Mouse (Mus musculus) MEL (cell line): ENCODE results near the gene Gm28048. TPM values are rescaled to one million over a fixed set of nuclear protein-coding genes. Genes with fewer than 3 reads are reported as not detected.

Experiments used
- DNase-seq: peaks from one replicate; pipeline ENCODE4 v3.0.0; 2011; ENCODE audit warnings: low read depth, low spot score
- H3K27ac ChIP-seq: 2 replicates; pipeline ENCODE4 v1.5.1; 2012; ENCODE audit warnings: low read depth, mild to moderate bottlenecking, control low read depth, low read length, moderate library complexity; ENCODE audit not compliant: control insufficient read depth
- H3K27me3 ChIP-seq, 2 experiments: fragments of 150-350 bp in 1 of 2; sonication (generic) in 1 of 2; 2 replicates each; pipeline ENCODE4 v1.6.1; 2012; ENCODE audit warnings: low read length in 2 of 2, mild to moderate bottlenecking in 2 of 2, improper control_type of control experiment in 1 of 2, moderate library complexity in 1 of 2; ENCODE audit not compliant: insufficient read depth in 2 of 2, control insufficient read depth in 1 of 2
- H3K36me3 ChIP-seq, 2 experiments: 2 replicates each; pipeline ENCODE4 v1.6.1; 2012 to 2014; ENCODE audit warnings: low read length in 2 of 2, improper control_type of control experiment in 1 of 2, inconsistent platforms in 1 of 2, mild to moderate bottlenecking in 1 of 2; ENCODE audit not compliant: insufficient read depth in 2 of 2, control insufficient read depth in 1 of 2
- H3K4me1 ChIP-seq, 2 experiments: fragments of 150-350 bp in 1 of 2; sonication (generic) in 1 of 2; 2 replicates each; pipeline ENCODE4 v1.6.1; 2012; ENCODE audit warnings: low read length in 2 of 2, improper control_type of control experiment in 1 of 2, mild to moderate bottlenecking in 1 of 2; ENCODE audit not compliant: insufficient read depth in 2 of 2, control insufficient read depth in 1 of 2
- H3K4me3 ChIP-seq, 2 experiments: fragments of 150-350 bp in 1 of 2; sonication (generic) in 1 of 2; 2 replicates each; pipeline ENCODE4 v1.5.1; 2012; ENCODE audit warnings: low read depth in 2 of 2, low read length in 2 of 2, mild to moderate bottlenecking in 2 of 2, moderate library complexity in 2 of 2, control low read depth in 1 of 2, improper control_type of control experiment in 1 of 2; ENCODE audit not compliant: control insufficient read depth in 1 of 2, insufficient read depth in 1 of 2
- H3K79me2 ChIP-seq: 2 replicates; pipeline ENCODE4 v1.6.1; 2012; ENCODE audit warnings: mild to moderate bottlenecking, low read length, moderate library complexity; ENCODE audit not compliant: control insufficient read depth, poor library complexity, insufficient read depth
- H3K9ac ChIP-seq: 2 replicates; pipeline ENCODE4 v1.6.1; 2012; ENCODE audit warnings: low read depth, mild to moderate bottlenecking, control low read depth, low read length, moderate library complexity; ENCODE audit not compliant: control insufficient read depth, poor library complexity, severe bottlenecking
- H3K9me3 ChIP-seq: fragments of 150-350 bp; sonication (generic); replicated peaks from 2 replicates; pipeline ENCODE4 v1.6.1; 2012; ENCODE audit warnings: mild to moderate bottlenecking, low read length, improper control_type of control experiment, moderate library complexity; ENCODE audit not compliant: insufficient read depth
- BHLHE40 ChIP-seq: IDR thresholded peaks from 2 replicates; pipeline ENCODE4 v1.6.1; 2012; ENCODE audit warnings: low read depth, mild to moderate bottlenecking, inconsistent platforms, low read length, improper control_type of control experiment, borderline replicate concordance
- CHD2 ChIP-seq: IDR thresholded peaks from 2 replicates; pipeline ENCODE4 v1.6.1; 2011; ENCODE audit warnings: low read length, improper control_type of control experiment
- ELF1 ChIP-seq: IDR thresholded peaks from 2 replicates; pipeline ENCODE4 v1.6.1; 2014; ENCODE audit warnings: low read depth, mild to moderate bottlenecking, inconsistent platforms, low read length, improper control_type of control experiment, moderate library complexity
- GATA1 ChIP-seq: IDR thresholded peaks from 2 replicates; pipeline ENCODE4 v1.6.1; 2011; ENCODE audit warnings: low read depth, low read length, improper control_type of control experiment
- JUND ChIP-seq: IDR thresholded peaks from 2 replicates; pipeline ENCODE4 v1.6.1; 2011; ENCODE audit warnings: low read depth, mild to moderate bottlenecking, improper control_type of control experiment, low read length
- KAT2A ChIP-seq: conservative IDR thresholded peaks from 2 replicates; pipeline ENCODE4 v1.6.1; 2012; ENCODE audit warnings: low read depth, low read length, improper control_type of control experiment, inconsistent platforms
- MAFK ChIP-seq: IDR thresholded peaks from 2 replicates; pipeline ENCODE4 v1.6.1; 2011; ENCODE audit warnings: low read depth, mild to moderate bottlenecking, low read length, improper control_type of control experiment, borderline replicate concordance
- MAX ChIP-seq: IDR thresholded peaks from 2 replicates; pipeline ENCODE4 v1.6.1; 2011; ENCODE audit warnings: low read length, improper control_type of control experiment
- MAZ ChIP-seq: IDR thresholded peaks from 2 replicates; pipeline ENCODE4 v1.6.1; 2012; ENCODE audit warnings: low read depth, mild to moderate bottlenecking, inconsistent platforms, low read length, improper control_type of control experiment
- MXI1 ChIP-seq: IDR thresholded peaks from 2 replicates; pipeline ENCODE4 v1.6.1; 2011; ENCODE audit warnings: mild to moderate bottlenecking, low read depth, low read length, improper control_type of control experiment
- NELFE ChIP-seq: IDR thresholded peaks from 2 replicates; pipeline ENCODE4 v1.6.1; 2011; ENCODE audit warnings: low read depth, low read length, improper control_type of control experiment
- NRF1 ChIP-seq: IDR thresholded peaks from 2 replicates; pipeline ENCODE4 v1.6.1; 2014; ENCODE audit warnings: low read depth, mild to moderate bottlenecking, inconsistent platforms, low read length, improper control_type of control experiment, moderate library complexity; ENCODE audit not compliant: poor library complexity, insufficient read depth, severe bottlenecking
- POLR2A ChIP-seq, 2 experiments: IDR thresholded peaks; 2 replicates each; pipeline ENCODE4 v1.6.1; 2011 to 2012; ENCODE audit warnings: low read length in 2 of 2, mild to moderate bottlenecking in 2 of 2, control low read depth in 1 of 2, improper control_type of control experiment in 1 of 2, low read depth in 1 of 2, moderate library complexity in 1 of 2; ENCODE audit not compliant: control insufficient read depth in 1 of 2, insufficient read depth in 1 of 2, poor library complexity in 1 of 2
- POLR2AphosphoS2 ChIP-seq: IDR thresholded peaks from 2 replicates; pipeline ENCODE4 v1.6.1; 2011; ENCODE audit warnings: low read length, improper control_type of control experiment
- POLR2AphosphoS5 ChIP-seq: IDR thresholded peaks from 2 replicates; pipeline ENCODE4 v1.6.1; 2012; ENCODE audit warnings: low read depth, borderline replicate concordance, mild to moderate bottlenecking, inconsistent platforms, low read length, moderate library complexity, mixed read lengths
- RAD21 ChIP-seq: IDR thresholded peaks from 2 replicates; pipeline ENCODE4 v1.6.1; 2011; ENCODE audit warnings: mild to moderate bottlenecking, low read depth, low read length, improper control_type of control experiment
- RCOR1 ChIP-seq: IDR thresholded peaks from 2 replicates; pipeline ENCODE4 v1.6.1; 2012; ENCODE audit warnings: low read depth, mild to moderate bottlenecking, inconsistent platforms, low read length, improper control_type of control experiment
- TAL1 ChIP-seq: IDR thresholded peaks from 2 replicates; pipeline ENCODE4 v1.6.1; 2012; ENCODE audit warnings: mild to moderate bottlenecking, inconsistent platforms, low read length, moderate library complexity, mixed read lengths
- USF1 ChIP-seq: IDR thresholded peaks from 2 replicates; pipeline ENCODE4 v1.6.1; 2014; ENCODE audit warnings: low read depth, mild to moderate bottlenecking, inconsistent platforms, low read length, improper control_type of control experiment, moderate library complexity
- ZNF384 ChIP-seq: IDR thresholded peaks from 2 replicates; pipeline ENCODE4 v1.6.1; 2012; ENCODE audit warnings: low read depth, mild to moderate bottlenecking, inconsistent platforms, low read length, improper control_type of control experiment
- polyA plus RNA-seq, 2 experiments: library from polyadenylated mRNA; stranded (reverse) in 1 of 2; unstranded in 1 of 2; fragments of >175 nt in 1 of 2; fragments of >200 nt in 1 of 2; gene quantifications; 2 replicates each; pipeline versions ENCODE4 v1.2.1 to v1.2.4; 2012; ENCODE audit warnings: low replicate concordance in 2 of 2, low read depth in 1 of 2; ENCODE audit not compliant: insufficient read length in 2 of 2, insufficient read depth in 1 of 2, missing spikeins in 1 of 2
- total RNA-seq: library from RNA; depleted of rRNA; stranded (reverse); fragments of 300-350 nt; gene quantifications from 2 replicates; pipeline ENCODE4 v1.2.3, GENCODE M21; 2012

The Gm28048 gene
- total and polyA plus RNA-seq, 3 experiments: 8.6 to 15.0 TPM; not detected in 1

GRCm38 (mm10) chr11:22836269-22836668 lies 145.6 kb downstream of the Gm28048 start:
- Histone ChIP-seq H3K27me3 (no peaks in the 10 kb centered on the region), H3K27ac (no peak overlapping the region), H3K4me3 (no peak overlapping the region), H3K9me3 (no peaks in the 10 kb centered on the region), H3K36me3 (peaks cover 0 to 10% of the 10 kb centered on the region in 2 experiments; a peak in 3 of 4 replicates), H3K4me1 (peaks cover 0 to 2% of the 10 kb centered on the region in 2 experiments; a peak in 1 of 4 replicates), H3K79me2 (peaks cover 12% of the 10 kb centered on the region), H3K9ac (no peak overlapping the region)
- TF ChIP-seq USF1 (no peak), ELF1 (no peak), RCOR1 (no peak), POLR2AphosphoS5 (no peak), BHLHE40 (no peak), MAX (no peak), NRF1 (no peak), POLR2A (IDR thresholded peaks at IDR 0.05; ENCODE audit: control insufficient read depth in 1 of 2, insufficient read depth in 1 of 2, low read depth in 1 of 2, low read length in 2 of 2, poor library complexity in 1 of 2) (no peak)
- no peak for DNase-seq

GRCm38 (mm10) chr11:22832600-22832999 lies 149.3 kb downstream of the Gm28048 start:
- Histone ChIP-seq H3K27ac (no peak overlapping the region), H3K9ac (no peak overlapping the region), H3K79me2 (no peaks in the 10 kb centered on the region), H3K36me3 (peaks cover 0 to 10% of the 10 kb centered on the region in 2 experiments; a peak in 3 of 4 replicates), H3K9me3 (no peaks in the 10 kb centered on the region), H3K4me1 (peaks cover 0 to 2% of the 10 kb centered on the region in 2 experiments; a peak in 1 of 4 replicates), H3K27me3 (no peaks in the 10 kb centered on the region), H3K4me3 (no peak overlapping the region)
- no peak for DNase-seq
- TF ChIP-seq KAT2A: no peak
- TF ChIP-seq MAFK: no peak
- TF ChIP-seq TAL1: no peak
- no peak for TF ChIP-seq ZNF384
- TF ChIP-seq GATA1: no peak
- no peak for TF ChIP-seq POLR2AphosphoS2
- TF ChIP-seq USF1: no peak
- TF ChIP-seq RAD21: no peak

- Histone ChIP-seq H3K4me3 (no peak overlapping the region), H3K9me3 (no peaks in the 10 kb centered on the region), H3K36me3 (peaks cover 0 to 7% of the 10 kb centered on the region in 2 experiments; a peak in 3 of 4 replicates), H3K27ac (no peak overlapping the region), H3K27me3 (no peaks in the 10 kb centered on the region), H3K4me1 (peaks cover 0 to 2% of the 10 kb centered on the region in 2 experiments; a peak in 1 of 4 replicates), H3K79me2 (no peaks in the 10 kb centered on the region), H3K9ac (no peak overlapping the region)
- TF ChIP-seq NELFE: no peak
- TF ChIP-seq MAZ: no peak
- no peak for TF ChIP-seq MXI1
- no peak for TF ChIP-seq MAFK
- no peak for TF ChIP-seq USF1
- no peak for TF ChIP-seq CHD2
- TF ChIP-seq GATA1: no peak
- no peak for TF ChIP-seq JUND
- no peak for DNase-seq
Measured at GRCm38 (mm10) chr11:22831916-22832315, 150.0 kb downstream of the Gm28048 start.
